Mouse (Mus musculus) lung, embryonic 15.5 days (tissue): ENCODE measurements at regions not wholly inside any gene's neighbourhood (a gene's known extent, or its start where the extent isn't known, plus 50 kb on each side); places are given as distances from the start of the nearest gene placed in this dataset.

Experiments
- ATAC-seq: fragments of 200-750 bp; cut with Nextera tagmentation; 2 replicates; pipeline ENCODE4 v1.8.0; 2017; ENCODE audit warnings: moderate number of reproducible peaks, borderline replicate concordance; ENCODE audit not compliant: low FRiP score, low TSS enrichment; ENCODE audit errors: extremely low read depth
- H3K27ac ChIP-seq: fragments of 300-500 bp; sonication (generic); 2 replicates; pipeline ENCODE4 v1.5.1; 2015; ENCODE audit warnings: moderate library complexity, mild to moderate bottlenecking, inconsistent platforms
- H3K27me3 ChIP-seq: fragments of 300-500 bp; sonication (generic); 2 replicates; pipeline ENCODE4 v1.6.1; 2015; ENCODE audit warnings: inconsistent platforms
- H3K36me3 ChIP-seq: fragments of 300-500 bp; sonication (generic); 2 replicates; pipeline ENCODE4 v1.6.1; 2015; ENCODE audit warnings: inconsistent platforms
- H3K4me1 ChIP-seq: fragments of 300-500 bp; sonication (generic); 2 replicates; pipeline ENCODE4 v1.6.1; 2015; ENCODE audit warnings: inconsistent platforms
- H3K4me2 ChIP-seq: fragments of 300-500 bp; sonication (generic); 2 replicates; pipeline ENCODE4 v1.6.1; 2015; ENCODE audit warnings: inconsistent platforms, mild to moderate bottlenecking, moderate library complexity
- H3K4me3 ChIP-seq: fragments of 300-500 bp; sonication (generic); 2 replicates; pipeline ENCODE4 v1.5.1; 2015; ENCODE audit warnings: mild to moderate bottlenecking, inconsistent platforms
- H3K9ac ChIP-seq: fragments of 300-500 bp; sonication (generic); 2 replicates; pipeline ENCODE4 v1.6.1; 2015; ENCODE audit warnings: inconsistent platforms
- H3K9me3 ChIP-seq: fragments of 300-500 bp; sonication (generic); 2 replicates; pipeline ENCODE4 v1.6.1; 2016; ENCODE audit warnings: inconsistent platforms
- WGBS: fragments of 180-500 bp; shearing (Covaris S2); methylation state at CpG from one replicate; pipeline ENCODE4 v1.1.7; 2015; 5-methylcytosine and 5-hydroxymethylcytosine counted together

DNA sequence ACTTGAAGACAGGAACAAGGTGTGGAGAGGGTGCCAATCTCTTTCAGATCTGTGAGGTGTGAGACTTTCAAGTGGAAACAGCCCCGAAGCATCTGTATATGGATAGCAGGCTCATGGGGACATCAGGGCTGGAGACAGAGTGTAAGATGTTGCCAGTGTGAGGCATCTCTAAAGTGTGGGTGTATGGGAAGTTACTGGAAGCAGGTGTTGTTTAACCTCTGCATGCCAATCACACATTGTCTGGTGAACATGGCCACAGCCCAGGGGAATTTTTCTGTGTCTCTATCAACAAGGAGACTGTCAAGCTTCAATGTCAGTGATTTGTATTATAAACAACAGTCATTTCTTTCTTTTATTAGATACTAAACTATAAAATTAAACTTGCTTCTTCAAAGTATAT, 163.0 kb upstream of the Klf4 start:
- 80% methylated on average over 1 of the region's 1 CpGs for whole genome bisulfite sequencing
- Histone ChIP-seq H3K9me3 (no peaks in the 10 kb centered on the region), H3K4me3 (no peak overlapping the region), H3K4me1 (peaks cover 6% of the 10 kb centered on the region; the same call in 1 of the 2 replicates), H3K27ac (no peak overlapping the region), H3K9ac (no peak overlapping the region), H3K27me3 (no peaks in the 10 kb centered on the region), H3K4me2 (no peak overlapping the region), H3K36me3 (no peaks in the 10 kb centered on the region)
- ATAC-seq = no peak

DNA sequence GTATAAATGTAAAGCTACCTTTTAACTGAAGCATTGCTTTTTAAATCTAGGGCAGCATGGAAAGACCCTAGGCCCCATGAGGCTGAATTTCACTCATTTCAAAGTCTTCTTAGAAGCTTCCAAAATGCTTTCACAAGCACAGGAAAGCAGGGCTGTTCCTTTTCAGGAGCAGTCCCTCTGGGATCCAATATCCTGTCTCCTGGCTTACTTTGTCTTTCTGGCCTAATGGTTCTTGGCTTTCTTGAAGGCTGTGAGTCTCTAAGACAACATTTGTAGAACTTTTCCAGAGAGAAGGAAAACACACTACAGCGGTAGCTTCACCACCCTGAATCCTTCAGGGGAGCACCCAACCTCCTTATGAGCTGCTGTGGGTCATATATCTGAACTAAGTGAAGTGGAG, 157.2 kb upstream of the Klf4 start:
- Histone ChIP-seq H3K4me2 (no peak overlapping the region), H3K27ac (no peak overlapping the region), H3K27me3 (no peaks in the 10 kb centered on the region), H3K4me1 (no peaks in the 10 kb centered on the region), H3K36me3 (no peaks in the 10 kb centered on the region), H3K4me3 (no peak overlapping the region), H3K9ac (no peak overlapping the region), H3K9me3 (no peaks in the 10 kb centered on the region)
- ATAC-seq = no peak
- 82% methylated on average over 1 of the region's 1 CpGs for WGBS

DNA sequence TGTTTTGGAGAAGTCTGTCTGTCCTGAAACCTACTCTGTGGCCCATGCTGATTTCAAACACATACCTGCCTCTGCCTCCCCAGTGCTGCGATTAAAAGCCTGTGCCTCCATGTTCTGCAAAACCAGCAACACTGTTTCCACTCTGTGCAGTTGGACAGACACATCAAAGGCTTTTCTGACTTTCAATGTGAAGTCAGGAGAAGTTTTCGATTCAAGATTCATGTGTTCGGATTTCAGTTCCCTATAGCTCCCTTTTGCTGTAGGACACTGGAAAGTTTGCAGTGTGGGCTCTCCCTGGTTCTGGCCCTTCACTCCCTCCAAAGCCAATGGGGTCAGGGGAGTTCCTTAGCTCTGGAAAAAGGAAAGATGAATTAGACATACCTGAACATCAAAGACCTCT, 154.5 kb upstream of the Klf4 start:
- 91% methylated on average over 3 of the region's 3 CpGs for WGBS
- no peak for ATAC-seq
- H3K9ac ChIP-seq = no peak overlapping the region

DNA sequence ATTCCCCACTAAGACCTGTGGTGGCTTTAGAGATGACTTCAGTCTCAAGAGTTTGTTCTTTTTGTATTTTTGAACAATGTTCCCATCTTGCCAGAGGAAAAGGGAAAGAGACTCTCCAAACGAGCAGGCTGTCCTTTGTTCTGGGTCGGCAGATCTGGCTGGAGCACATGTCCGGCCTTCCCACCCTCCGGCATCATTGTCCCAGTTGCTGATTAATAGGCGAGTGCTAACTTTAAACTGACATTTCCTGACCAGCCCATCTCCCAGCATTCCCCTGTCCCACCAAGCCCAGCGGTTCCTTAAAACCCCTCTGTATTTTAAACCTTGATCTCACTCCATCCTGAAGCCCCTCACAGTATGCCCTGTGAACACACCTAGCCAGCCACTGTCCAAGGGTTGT, 140.0 kb upstream of the Klf4 start:
- Histone ChIP-seq H3K27ac (no peak overlapping the region), H3K4me2 (no peak overlapping the region), H3K27me3 (no peaks in the 10 kb centered on the region), H3K4me3 (no peak overlapping the region), H3K9ac (no peak overlapping the region), H3K9me3 (no peaks in the 10 kb centered on the region), H3K4me1 (no peaks in the 10 kb centered on the region), H3K36me3 (no peaks in the 10 kb centered on the region)
- 55% methylated on average over 6 of the region's 6 CpGs for WGBS
- ATAC-seq = no peak

More for the DNA sequence above, 154.5 kb upstream of the Klf4 start:
- Histone ChIP-seq H3K27ac (no peak overlapping the region), H3K4me3 (no peak overlapping the region), H3K4me2 (no peak overlapping the region), H3K4me1 (no peaks in the 10 kb centered on the region), H3K36me3 (no peaks in the 10 kb centered on the region), H3K27me3 (no peaks in the 10 kb centered on the region), H3K9me3 (no peaks in the 10 kb centered on the region)

DNA sequence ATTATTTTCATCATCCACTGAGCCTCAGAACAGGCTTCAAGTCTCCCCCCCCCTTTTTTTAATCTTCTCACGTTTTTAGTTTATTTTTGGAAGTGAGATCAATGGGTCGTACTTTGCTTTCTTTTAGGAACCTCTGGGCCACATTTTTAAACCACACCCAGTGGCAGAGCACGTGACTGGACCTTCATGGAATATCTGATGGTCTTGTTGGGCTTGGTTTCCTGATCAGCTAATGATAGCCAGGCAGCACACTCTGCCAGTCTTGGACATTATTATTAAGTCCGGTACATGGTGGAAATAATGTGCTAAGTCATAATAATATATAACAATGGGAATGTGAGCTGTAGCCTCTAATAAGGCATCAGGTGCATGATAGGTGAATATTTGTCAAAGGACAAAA, 138.0 kb upstream of the Klf4 start:
- Histone ChIP-seq H3K27ac (no peak overlapping the region; the same call in 1 of the 2 replicates), H3K9me3 (no peaks in the 10 kb centered on the region), H3K27me3 (no peaks in the 10 kb centered on the region), H3K4me3 (no peak overlapping the region), H3K4me1 (no peaks in the 10 kb centered on the region), H3K36me3 (no peaks in the 10 kb centered on the region), H3K4me2 (no peak overlapping the region), H3K9ac (no peak overlapping the region)
- 56% methylated on average over 4 of the region's 4 CpGs for WGBS
- no peak for ATAC-seq

DNA sequence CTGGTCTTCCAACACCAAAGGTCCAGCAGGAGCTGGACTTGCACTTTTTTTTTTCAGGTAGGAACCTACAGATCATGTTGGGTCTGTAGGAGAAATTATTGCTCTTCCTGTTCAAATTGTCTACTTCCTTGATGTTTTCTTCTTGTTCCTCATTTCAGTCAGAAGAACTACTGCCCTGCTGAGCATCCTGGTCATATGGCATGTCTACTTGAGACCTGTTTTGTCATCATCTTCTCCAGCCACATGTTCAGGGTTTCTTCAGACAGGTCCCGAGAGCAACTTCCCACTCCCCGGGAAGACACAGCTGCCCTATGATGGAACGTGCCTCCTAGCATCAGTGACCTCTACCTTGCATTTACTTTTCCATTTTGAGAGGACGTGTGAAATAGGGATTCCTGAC, 132.6 kb upstream of the Klf4 start:
- 66% methylated on average over 4 of the region's 4 CpGs for WGBS
- Histone ChIP-seq H3K9me3 (no peaks in the 10 kb centered on the region), H3K27me3 (no peaks in the 10 kb centered on the region; the same call in 1 of the 2 replicates), H3K4me3 (no peak overlapping the region), H3K9ac (no peak overlapping the region), H3K36me3 (no peaks in the 10 kb centered on the region), H3K4me1 (no peaks in the 10 kb centered on the region), H3K27ac (no peak overlapping the region), H3K4me2 (no peak overlapping the region)
- ATAC-seq = no peak

DNA sequence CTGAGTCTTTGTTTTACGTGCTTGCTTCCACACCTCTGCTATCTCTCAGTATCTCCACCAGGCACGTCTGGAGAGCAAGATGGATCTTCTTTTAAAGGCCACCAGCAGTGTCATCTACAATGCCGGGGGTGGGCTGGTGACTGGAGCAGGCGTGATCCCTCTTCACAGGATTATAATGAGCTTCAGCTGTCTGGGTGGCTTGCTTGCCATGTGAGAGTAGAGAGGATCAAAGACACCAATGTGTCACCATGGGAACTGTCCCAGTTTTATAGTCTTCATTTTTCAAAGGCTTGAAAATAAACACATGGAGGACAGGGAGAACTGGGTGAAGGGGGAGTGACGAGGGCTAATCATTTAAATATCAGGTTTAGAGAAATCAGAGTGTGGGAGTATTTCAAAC, 131.6 kb upstream of the Klf4 start:
- no peak overlapping the region for H3K4me2 ChIP-seq
- no peaks in the 10 kb centered on the region for H3K9me3 ChIP-seq
- H3K9ac ChIP-seq = no peak overlapping the region
- WGBS = 36% methylated on average over 5 of the region's 5 CpGs
- no peak overlapping the region for H3K27ac ChIP-seq
- no peaks in the 10 kb centered on the region for H3K4me1 ChIP-seq
- no peak for ATAC-seq
- H3K27me3 ChIP-seq = no peaks in the 10 kb centered on the region; the same call in 1 of the 2 replicates
- H3K4me3 ChIP-seq = no peak overlapping the region
- H3K36me3 ChIP-seq = no peaks in the 10 kb centered on the region

DNA sequence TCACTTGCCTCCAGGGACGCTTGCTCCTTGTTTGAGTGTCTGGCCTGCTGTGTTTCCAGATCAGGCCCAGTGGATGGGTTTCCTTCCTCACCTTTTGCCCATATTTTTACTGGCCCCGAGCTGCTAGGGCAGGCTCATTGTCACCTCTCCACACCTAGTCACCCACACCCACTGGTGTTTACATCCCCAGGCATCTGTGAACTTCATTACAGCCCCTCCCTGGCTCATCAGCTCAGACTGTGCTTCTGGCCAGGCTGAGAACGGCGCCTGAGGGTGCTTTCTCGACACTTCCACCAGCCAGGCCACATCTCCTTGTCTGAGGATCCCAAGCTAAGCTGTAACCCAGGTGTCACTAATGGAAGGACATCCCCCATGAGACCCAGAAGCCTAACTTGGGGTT, 129.8 kb upstream of the Klf4 start:
- no peaks in the 10 kb centered on the region for H3K9me3 ChIP-seq
- H3K4me1 ChIP-seq = no peaks in the 10 kb centered on the region
- H3K9ac ChIP-seq = no peak overlapping the region
- 56% methylated on average over 5 of the region's 5 CpGs for WGBS
- no peak overlapping the region for H3K4me2 ChIP-seq
- H3K4me3 ChIP-seq = no peak overlapping the region
- H3K27me3 ChIP-seq = no peaks in the 10 kb centered on the region; the same call in 1 of the 2 replicates
- ATAC-seq = no peak
- H3K27ac ChIP-seq = no peak overlapping the region
- no peaks in the 10 kb centered on the region for H3K36me3 ChIP-seq

DNA sequence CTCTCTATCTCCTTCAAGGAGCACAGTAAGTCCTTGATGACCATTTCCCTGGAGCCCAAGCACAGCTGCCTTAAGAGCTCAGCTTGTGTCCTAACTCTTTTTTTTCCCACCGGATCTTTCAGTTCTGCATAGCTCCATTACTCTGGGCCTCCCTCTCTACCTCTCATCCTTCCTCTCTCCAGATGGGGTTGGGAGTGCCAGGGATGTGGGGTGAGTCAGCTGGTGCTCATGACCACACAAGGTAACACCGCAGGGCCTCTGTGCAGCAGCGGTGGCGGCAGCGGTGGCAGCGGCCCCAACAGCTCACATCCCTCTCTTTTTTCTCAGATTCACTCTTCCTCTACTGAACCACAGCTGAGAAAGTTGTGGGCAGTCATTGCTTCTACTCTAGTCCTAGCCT, 126.6 kb upstream of the Klf4 start:
- Histone ChIP-seq H3K27me3 (no peaks in the 10 kb centered on the region; the same call in none of the 2 replicates), H3K9me3 (no peaks in the 10 kb centered on the region), H3K27ac (no peak overlapping the region), H3K4me1 (no peaks in the 10 kb centered on the region), H3K4me3 (no peak overlapping the region), H3K9ac (no peak overlapping the region), H3K36me3 (no peaks in the 10 kb centered on the region), H3K4me2 (no peak overlapping the region)
- ATAC-seq = no peak
- WGBS = 92% methylated on average over 6 of the region's 6 CpGs

DNA sequence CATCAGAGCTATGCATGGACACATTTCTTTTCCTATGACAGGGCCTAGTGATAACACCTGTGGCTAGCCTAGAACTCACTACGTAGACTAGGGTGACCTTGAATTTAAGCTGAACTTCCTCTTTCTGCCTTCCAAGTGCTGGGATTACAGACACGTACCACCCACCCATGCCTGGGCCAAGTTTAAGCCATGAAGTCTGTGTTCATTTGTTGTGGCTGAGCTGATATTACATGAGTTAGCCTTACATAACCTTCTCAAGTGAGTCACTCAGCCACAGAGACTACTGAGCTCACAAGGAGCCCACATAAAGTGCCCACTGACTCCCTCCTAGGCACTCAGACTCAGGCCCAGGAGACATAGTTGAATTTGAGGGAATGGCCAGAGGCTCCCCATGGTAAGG, 123.1 kb upstream of the Klf4 start:
- ATAC-seq = no peak
- Histone ChIP-seq H3K36me3 (no peaks in the 10 kb centered on the region), H3K9me3 (no peaks in the 10 kb centered on the region), H3K4me2 (no peak overlapping the region), H3K4me3 (no peak overlapping the region), H3K27ac (no peak overlapping the region), H3K27me3 (peaks cover 21% of the 10 kb centered on the region), H3K4me1 (peaks cover 12% of the 10 kb centered on the region), H3K9ac (no peak overlapping the region)
- 81% methylated on average over 2 of the region's 2 CpGs for WGBS

DNA sequence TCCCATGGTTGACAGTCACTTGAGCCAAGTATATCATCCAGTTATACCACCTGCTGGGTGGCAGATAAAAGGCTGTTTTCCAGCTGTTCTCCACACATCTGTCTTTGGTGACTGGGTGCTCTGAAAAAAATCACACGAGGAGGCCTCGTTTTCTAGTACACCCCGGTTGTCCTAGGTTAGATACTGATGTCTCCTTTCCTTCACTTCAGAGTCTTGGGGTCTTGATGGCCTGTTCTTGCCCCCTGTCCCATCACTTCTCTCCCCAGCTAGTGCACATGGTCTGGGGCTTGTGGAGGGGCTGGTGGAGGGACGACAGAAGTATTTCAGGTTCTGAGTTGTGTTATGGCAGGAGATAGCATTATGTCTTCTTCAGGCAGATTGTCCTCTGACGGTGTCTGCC, 120.4 kb upstream of the Klf4 start:
- Histone ChIP-seq H3K4me3 (no peak overlapping the region), H3K36me3 (no peaks in the 10 kb centered on the region), H3K4me1 (peaks cover 16% of the 10 kb centered on the region), H3K27ac (no peak overlapping the region), H3K9me3 (no peaks in the 10 kb centered on the region), H3K27me3 (peaks cover 29% of the 10 kb centered on the region), H3K4me2 (no peak overlapping the region), H3K9ac (no peak overlapping the region)
- ATAC-seq = no peak
- 69% methylated on average over 5 of the region's 5 CpGs for WGBS

DNA sequence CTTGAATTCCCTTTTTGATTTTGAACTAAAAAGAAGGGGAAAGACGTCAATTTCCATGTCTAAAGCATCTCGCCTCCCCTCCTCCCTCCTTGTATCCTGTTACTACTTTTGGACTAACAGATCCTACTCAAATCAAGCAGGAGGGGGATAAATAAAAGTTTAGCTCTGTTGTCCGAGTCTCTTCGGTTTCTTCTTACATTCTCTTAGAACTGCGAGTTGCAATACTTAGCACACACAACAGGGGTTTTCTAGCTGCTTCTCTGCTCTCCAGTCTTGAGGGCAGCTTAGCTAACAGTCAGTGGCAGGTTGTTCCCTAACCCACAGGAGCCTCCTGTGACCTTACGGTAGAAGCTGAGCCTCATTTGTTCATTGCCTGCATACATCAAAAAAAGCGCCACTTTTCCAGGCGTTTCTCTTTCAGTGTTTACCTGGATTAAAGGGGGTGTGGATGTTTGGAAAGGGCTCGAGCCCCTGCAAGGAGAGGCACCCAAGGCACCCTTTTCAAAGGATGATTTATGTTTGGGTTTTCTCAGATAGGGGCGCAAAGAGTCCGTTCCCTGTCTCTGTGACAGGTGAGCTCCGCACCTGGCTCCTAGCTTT, 119.6 kb upstream of the Klf4 start:
- Histone ChIP-seq H3K27me3 (peaks cover 29% of the 10 kb centered on the region), H3K9me3 (no peaks in the 10 kb centered on the region), H3K4me1 (peaks cover 16% of the 10 kb centered on the region), H3K4me3 (peak overlapping the region; percentile 58), H3K27ac (peak overlapping the region; percentile 94), H3K9ac (peak overlapping the region; percentile 53), H3K36me3 (no peaks in the 10 kb centered on the region), H3K4me2 (peak overlapping the region; percentile 85)
- ATAC-seq = no peak
- 7% methylated on average over 12 of the region's 12 CpGs for WGBS
